Mouse (Mus musculus): ENCODE measurements around the gene Mxra8.

DNA sequence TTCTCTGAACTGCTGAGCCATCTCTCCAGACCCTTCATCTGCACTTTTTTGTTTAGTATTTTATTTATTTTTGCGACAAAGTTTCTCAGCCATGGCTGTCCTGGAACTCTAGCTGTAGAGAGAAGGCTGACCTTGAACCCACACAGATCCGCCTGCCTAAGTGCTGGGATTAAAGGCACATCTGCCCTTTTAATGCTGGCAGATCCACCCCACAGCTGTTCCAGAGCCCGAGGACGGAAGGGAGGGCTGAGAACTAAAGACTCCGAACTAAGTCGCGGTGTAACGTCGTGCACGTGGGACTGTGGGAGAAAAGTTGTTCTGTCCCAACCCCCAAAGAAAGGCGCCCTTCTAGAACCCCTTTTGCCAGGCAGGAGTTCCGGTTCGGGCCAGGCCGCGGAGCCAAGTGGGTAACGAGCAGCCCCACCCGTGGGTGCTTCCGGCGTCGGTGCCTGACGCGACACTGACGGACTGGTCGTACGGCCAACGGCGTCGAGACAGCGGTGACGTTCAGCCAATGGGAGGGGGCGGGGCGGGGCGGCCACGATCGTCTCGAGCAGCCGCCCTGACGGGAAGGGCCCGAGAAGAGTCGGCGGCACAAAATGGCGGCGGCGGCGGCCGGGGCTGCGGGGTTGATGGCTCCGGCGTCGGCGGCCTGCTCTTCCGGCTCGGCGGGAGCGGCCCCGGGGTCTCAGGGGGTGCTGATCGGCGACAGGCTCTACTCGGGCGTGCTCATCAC, 27.4 kb upstream of the Mxra8 start, which contains the start of gene Ccnl2:
- TF ChIP-seq CTCF (IDR thresholded peaks at IDR 0.05; ENCODE audit: low read depth) (no peak), EP300 (IDR thresholded peaks at IDR 0.05; ENCODE audit: low read depth) (no peak)
